Mouse (Mus musculus) forebrain, embryonic 12.5 days (tissue): ENCODE data around the gene Spata3. TPM values are rescaled to one million over a fixed set of nuclear protein-coding genes. Genes with fewer than 3 reads are reported as not detected.
"Not testable (repeated sequence)": the region's sequence is repeated elsewhere in the genome, so short reads cannot be mapped to it uniquely, and the experiment has no call there.

Experiments used
- ATAC-seq: fragments of 200-750 bp; cut with Nextera tagmentation; 2 replicates; pipeline ENCODE4 v1.8.0; 2017; ENCODE audit warnings: moderate TSS enrichment; ENCODE audit not compliant: low FRiP score
- H3K27ac ChIP-seq: fragments of 300-500 bp; sonication (generic); 2 replicates; pipeline ENCODE4 v1.5.1; 2016; ENCODE audit warnings: mild to moderate bottlenecking
- H3K27me3 ChIP-seq: fragments of 300-500 bp; sonication (generic); 2 replicates; pipeline ENCODE4 v1.6.1; 2016; ENCODE audit warnings: mild to moderate bottlenecking
- H3K36me3 ChIP-seq: fragments of 300-500 bp; sonication (generic); replicated peaks from 2 replicates; pipeline ENCODE4 v1.6.1; 2016; ENCODE audit warnings: mild to moderate bottlenecking
- H3K4me1 ChIP-seq: fragments of 300-500 bp; sonication (generic); 2 replicates; pipeline ENCODE4 v1.6.1; 2016
- H3K4me2 ChIP-seq: fragments of 300-500 bp; sonication (generic); 2 replicates; pipeline ENCODE4 v1.6.1; 2016; ENCODE audit warnings: mild to moderate bottlenecking, moderate library complexity
- H3K4me3 ChIP-seq: fragments of 300-500 bp; sonication (generic); replicated peaks from 2 replicates; pipeline ENCODE4 v1.5.1; 2016; ENCODE audit warnings: mild to moderate bottlenecking
- H3K9ac ChIP-seq: fragments of 300-500 bp; sonication (generic); 2 replicates; pipeline ENCODE4 v1.6.1; 2016; ENCODE audit warnings: mild to moderate bottlenecking
- H3K9me3 ChIP-seq: fragments of 300-500 bp; sonication (generic); 2 replicates; pipeline ENCODE4 v1.6.1; 2016
- WGBS: fragments of 180-500 bp; shearing (Covaris S2); methylation state at CpG from one replicate; pipeline ENCODE4 v1.1.7; 2016; 5-methylcytosine and 5-hydroxymethylcytosine counted together
- polyA plus RNA-seq: library from polyadenylated mRNA; unstranded; fragments of >200 nt; fragmentation: Nextera tagmentation; extraction: Ambion mirVana; gene quantifications from 2 replicates; pipeline ENCODE4 v1.2.1, GENCODE M21; 2016

Gene Spata3
- polyA plus RNA-seq, 1 experiment from 2014 or later: not detected

DNA sequence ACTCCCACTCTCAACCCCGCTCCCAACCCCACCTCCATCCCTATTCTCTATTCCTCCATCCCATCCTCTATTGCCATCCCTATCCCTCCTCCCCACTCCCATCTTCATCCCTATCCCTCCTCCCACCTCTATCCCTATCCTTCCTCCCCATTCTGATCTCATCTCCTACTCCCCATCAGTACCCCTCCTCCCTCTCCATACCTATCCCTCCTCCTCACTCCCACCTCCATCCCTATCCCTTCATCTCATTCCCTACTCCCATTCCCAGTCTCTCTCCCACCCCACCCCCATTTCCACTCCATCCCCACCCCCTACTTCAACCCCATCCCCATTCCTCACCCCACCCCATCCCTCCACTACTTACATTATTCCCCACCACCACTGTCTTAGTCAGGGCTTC lies 19.4 kb upstream of the Spata3 start:
- Histone ChIP-seq H3K4me3 (no peak overlapping the region), H3K36me3 (no peaks in the 10 kb centered on the region), H3K4me1 (no peaks in the 10 kb centered on the region), H3K4me2 (no peak overlapping the region), H3K9ac (no peak overlapping the region), H3K27ac (no peak overlapping the region), H3K9me3 (no peaks in the 10 kb centered on the region), H3K27me3 (no peaks in the 10 kb centered on the region)
- 92% methylated on average over 1 of the region's 1 CpGs for WGBS
- no peak for ATAC-seq

- no peak for ATAC-seq
- Histone ChIP-seq H3K36me3 (no peaks in the 10 kb centered on the region), H3K27me3 (no peaks in the 10 kb centered on the region), H3K4me3 (no peak overlapping the region), H3K4me2 (no peak overlapping the region), H3K9ac (no peak overlapping the region), H3K4me1 (no peaks in the 10 kb centered on the region), H3K27ac (no peak overlapping the region), H3K9me3 (no peaks in the 10 kb centered on the region)
- WGBS: 82% methylated on average over 4 of the region's 4 CpGs
Observed at GRCm38 (mm10) chr1:85998012-85998411, 18.6 kb upstream of the Spata3 start.

DNA sequence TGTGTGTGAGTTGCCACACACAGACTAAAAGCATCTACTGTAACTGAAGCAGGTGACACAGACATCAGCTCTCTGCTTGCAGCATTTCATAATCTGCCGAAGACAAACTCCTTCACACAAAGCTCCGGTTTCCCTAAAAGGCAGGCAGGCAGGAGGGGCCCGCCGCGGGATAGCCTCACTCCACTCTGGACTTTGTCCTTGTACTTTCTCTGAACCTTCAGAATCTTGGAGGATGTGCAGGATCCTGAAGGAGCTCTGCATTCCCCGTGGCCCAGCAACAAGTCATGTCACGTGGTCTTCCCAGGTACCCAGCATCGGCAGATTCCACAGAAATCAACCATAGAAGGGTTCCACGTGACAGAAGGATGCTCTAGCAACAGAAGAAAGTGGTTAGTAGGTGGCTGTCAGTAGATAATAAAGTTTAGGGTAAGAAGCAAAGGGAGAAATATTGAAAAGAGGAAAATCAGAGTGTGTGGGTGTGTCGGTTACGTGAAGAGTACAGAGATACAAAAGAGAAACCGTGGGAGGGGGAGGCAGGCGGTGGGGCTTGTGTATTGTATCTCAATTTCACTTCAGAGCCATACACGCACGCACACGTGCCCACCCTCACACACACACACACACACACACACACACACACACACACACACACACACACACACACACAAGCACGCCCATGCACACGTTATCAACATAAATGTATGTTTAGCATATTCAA lies 16.6 kb upstream of the Spata3 start:
- no peak overlapping the region for H3K9ac ChIP-seq
- no peak overlapping the region for H3K4me2 ChIP-seq
- H3K27ac ChIP-seq: no peak overlapping the region
- WGBS: 86% methylated on average over 15 of the region's 18 CpGs
- no peak overlapping the region for H3K4me3 ChIP-seq
- no peaks in the 10 kb centered on the region for H3K27me3 ChIP-seq
- H3K36me3 ChIP-seq: no peaks in the 10 kb centered on the region
- H3K9me3 ChIP-seq: no peaks in the 10 kb centered on the region
- no peak for ATAC-seq
- H3K4me1 ChIP-seq: no peaks in the 10 kb centered on the region

- Histone ChIP-seq H3K4me1 (no peaks in the 10 kb centered on the region), H3K4me2 (no peak overlapping the region), H3K27me3 (no peaks in the 10 kb centered on the region; the same call in 1 of the 2 replicates), H3K36me3 (no peaks in the 10 kb centered on the region), H3K4me3 (no peak overlapping the region), H3K9me3 (no peaks in the 10 kb centered on the region), H3K27ac (no peak overlapping the region), H3K9ac (no peak overlapping the region)
- no peak for ATAC-seq
- 89% methylated on average over 10 of the region's 10 CpGs for WGBS
Observed at GRCm38 (mm10) chr1:86005540-86005939, 11.1 kb upstream of the Spata3 start.

GRCm38 (mm10) chr1:86006040-86006439 lies 10.6 kb upstream of the Spata3 start:
- H3K4me3 ChIP-seq: no peak overlapping the region
- no peak for ATAC-seq
- 93% methylated on average over 6 of the region's 6 CpGs for WGBS
- H3K9me3 ChIP-seq: no peaks in the 10 kb centered on the region
- H3K9ac ChIP-seq: no peak overlapping the region
- H3K36me3 ChIP-seq: no peaks in the 10 kb centered on the region
- no peak overlapping the region for H3K4me2 ChIP-seq
- no peaks in the 10 kb centered on the region; the same call in 1 of the 2 replicates for H3K27me3 ChIP-seq
- H3K27ac ChIP-seq: no peak overlapping the region
- H3K4me1 ChIP-seq: no peaks in the 10 kb centered on the region

DNA sequence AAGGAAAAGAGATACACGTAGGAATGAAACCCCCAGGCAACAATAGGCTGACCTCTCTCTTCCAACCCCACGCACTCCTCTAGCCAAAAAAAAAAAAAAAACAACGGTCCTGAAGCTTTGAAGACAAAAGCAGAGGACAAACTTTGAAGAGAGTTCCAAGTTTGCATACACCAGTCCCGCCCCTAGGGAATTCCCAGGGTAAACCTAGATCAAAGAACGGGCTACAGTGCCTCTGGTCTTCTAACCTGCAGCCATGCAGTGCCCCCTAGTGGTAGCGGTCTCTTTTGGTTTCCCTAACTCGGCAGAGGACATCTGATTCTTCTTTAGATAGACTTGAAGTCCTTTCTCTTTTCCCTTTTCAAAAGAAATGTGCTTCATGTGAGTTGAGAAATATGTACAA lies 8.8 kb upstream of the Spata3 start:
- no peak overlapping the region for H3K27ac ChIP-seq
- no peaks in the 10 kb centered on the region for H3K4me1 ChIP-seq
- WGBS: 2% methylated on average over 7 of the region's 7 CpGs
- no peak overlapping the region for H3K4me2 ChIP-seq
- no peak overlapping the region for H3K4me3 ChIP-seq
- no peaks in the 10 kb centered on the region; the same call in 1 of the 2 replicates for H3K27me3 ChIP-seq
- peak; percentile 64; the same call in 1 of the 2 replicates for ATAC-seq
- no peaks in the 10 kb centered on the region for H3K36me3 ChIP-seq
- H3K9me3 ChIP-seq: no peaks in the 10 kb centered on the region
- no peak overlapping the region for H3K9ac ChIP-seq

DNA sequence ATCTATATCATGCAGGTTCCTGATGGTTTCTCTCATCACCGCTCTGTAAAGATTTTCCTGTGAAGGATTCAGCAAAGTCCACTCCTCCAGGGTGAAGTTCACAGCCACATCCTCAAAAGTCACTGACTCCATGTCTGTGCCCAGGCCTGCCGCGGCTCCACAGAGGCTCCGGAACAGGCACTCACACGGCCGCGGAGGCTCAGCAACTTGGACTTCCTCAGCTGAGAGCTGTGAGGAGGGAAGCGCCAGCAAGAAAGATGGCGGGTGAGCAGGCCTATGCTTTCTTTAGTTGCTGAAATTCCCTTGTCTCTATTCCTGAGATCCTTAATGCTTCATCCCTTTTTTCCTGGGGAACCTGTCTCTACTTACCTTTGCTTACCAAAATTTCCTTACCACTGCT lies 858 bp upstream of the Spata3 start:
- not testable (repeated sequence) for H3K36me3 ChIP-seq, H3K9ac ChIP-seq, ATAC-seq, H3K27ac ChIP-seq, H3K4me3 ChIP-seq, H3K9me3 ChIP-seq, H3K4me2 ChIP-seq
- H3K27me3 ChIP-seq: peaks cover 42% of the 10 kb centered on the region
- peaks cover 13% of the 10 kb centered on the region for H3K4me1 ChIP-seq
- 96% methylated on average over 9 of the region's 9 CpGs for WGBS

DNA sequence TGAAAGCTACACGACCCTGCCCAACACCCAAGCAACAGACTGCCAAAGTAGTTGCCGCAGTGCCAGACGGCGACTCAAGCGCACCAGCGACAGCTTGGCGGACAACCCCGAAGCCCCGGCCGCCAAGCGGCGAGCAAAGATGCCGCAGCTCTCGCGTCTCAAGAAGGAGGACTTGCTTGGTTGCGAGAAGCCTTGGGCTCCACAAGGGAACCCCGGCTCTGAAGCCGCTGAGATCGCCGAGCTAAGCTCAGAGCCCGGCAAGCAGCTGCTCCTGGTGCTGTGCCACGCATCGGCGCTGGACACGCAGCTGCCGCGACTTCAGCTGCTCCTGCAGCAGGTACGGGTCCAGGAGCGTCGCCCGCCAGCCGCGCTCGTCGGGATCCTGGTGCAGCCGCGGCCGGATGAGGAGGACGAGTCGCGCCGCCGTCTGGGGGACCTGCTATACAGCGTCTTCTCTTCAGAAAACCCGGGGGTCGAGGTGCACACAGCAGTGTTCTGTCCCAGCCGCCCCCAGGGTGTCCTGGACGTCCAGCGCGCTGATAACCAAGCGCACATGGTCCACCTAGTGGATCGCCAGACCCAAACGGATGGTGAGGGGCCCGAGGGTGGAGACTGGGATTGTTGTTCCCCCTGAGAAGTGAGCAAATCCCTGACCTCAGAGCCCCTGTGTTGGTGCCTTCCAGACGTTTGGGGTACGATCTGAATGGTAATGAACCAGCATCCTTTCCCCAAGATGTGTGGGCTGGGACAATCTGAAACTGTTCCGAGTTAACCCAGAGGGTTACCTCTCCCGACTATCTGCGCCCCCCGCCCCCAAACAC lies 1.8 kb downstream of the Spata3 start:
- ATAC-seq: peak; percentile 75
- Histone ChIP-seq H3K9ac (peak overlapping the region; percentile 56), H3K4me3 (peak overlapping the region; percentile 51), H3K4me2 (peak overlapping the region; percentile 92), H3K27me3 (peaks cover 42% of the 10 kb centered on the region), H3K4me1 (peaks cover 13% of the 10 kb centered on the region), H3K36me3 (no peaks in the 10 kb centered on the region), H3K27ac (no peak overlapping the region), H3K9me3 (no peaks in the 10 kb centered on the region)
- 3% methylated on average over 60 of the region's 60 CpGs for WGBS

DNA sequence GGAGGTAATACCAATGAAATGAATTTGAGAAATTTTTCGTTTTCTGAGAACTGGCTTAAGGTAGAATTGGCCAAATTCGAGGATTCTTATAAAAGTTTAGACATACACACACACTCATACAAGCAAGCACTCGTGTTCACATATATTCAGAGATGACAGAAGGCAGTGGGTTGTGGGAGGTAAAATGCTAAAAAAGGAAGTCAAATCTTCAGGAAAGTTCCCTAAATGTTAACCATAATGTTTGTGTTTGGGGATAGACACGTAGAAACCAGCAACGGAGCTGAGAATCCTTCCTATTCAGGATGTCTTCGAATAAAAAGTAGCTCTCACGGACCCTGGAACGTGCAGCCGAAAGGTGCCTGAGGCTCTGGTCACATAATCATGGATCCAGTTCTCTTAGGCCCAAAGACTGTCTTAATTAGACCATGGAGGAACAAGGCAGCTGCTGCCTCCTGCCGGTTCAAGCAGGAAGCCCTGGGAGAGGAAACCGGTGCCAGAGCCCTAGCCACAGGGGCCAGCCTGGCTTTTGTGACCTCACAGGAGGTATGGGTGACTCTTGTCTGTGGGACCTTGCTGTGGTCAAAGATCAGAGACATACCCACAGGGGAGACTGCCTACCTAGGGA lies 4.9 kb downstream of the Spata3 start:
- H3K36me3 ChIP-seq: no peaks in the 10 kb centered on the region
- WGBS: 68% methylated on average over 11 of the region's 11 CpGs

DNA sequence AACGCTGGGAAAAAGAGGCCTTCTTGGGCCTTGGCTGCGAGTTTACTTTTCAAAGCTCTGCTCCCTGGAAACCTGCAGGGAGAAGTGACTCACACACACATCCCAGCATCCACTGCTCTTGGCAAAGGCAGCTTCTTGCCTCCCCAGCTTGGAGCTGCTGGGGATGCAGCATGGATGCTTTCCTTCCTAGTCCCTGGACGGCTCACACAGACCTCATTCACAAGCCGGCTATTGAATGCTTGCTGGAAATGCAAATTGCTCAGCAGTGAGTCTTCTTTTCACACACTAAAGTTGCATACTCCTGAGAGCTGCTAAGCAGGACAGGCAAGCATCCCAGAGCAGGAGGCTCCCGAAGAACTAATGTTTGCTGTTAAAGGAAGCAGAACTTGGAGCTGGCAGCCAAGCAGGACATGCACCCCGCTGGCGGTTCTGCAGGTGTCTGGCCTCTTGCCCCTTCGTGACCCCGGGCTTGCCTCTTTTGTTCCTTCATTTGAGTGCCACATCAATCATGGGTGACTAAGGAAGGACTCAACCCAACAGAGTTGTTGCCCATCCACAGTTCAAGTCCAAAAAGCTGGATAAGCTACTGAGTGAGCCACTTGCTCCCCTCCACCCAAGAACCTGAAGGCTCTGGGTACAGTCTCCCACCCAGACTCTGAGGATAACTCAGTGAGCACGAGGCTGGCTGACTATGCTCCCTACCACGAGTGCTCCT lies 15.8 kb downstream of the Spata3 start:
- H3K4me3 ChIP-seq: no peak overlapping the region

More for the DNA sequence above, 4.9 kb downstream of the Spata3 start:
- no peak overlapping the region for H3K4me3 ChIP-seq
- no peak for ATAC-seq
- no peak overlapping the region for H3K27ac ChIP-seq
- no peak overlapping the region for H3K9ac ChIP-seq
- peaks cover 38% of the 10 kb centered on the region for H3K27me3 ChIP-seq
- H3K4me1 ChIP-seq: peaks cover 13% of the 10 kb centered on the region
- H3K9me3 ChIP-seq: no peaks in the 10 kb centered on the region
- no peak overlapping the region for H3K4me2 ChIP-seq

GRCm38 (mm10) chr1:86038191-86038951 lies 21.8 kb downstream of the Spata3 start:
- H3K27me3 ChIP-seq: peaks cover 4% of the 10 kb centered on the region; the same call in 1 of the 2 replicates
- H3K36me3 ChIP-seq: no peaks in the 10 kb centered on the region
- no peak overlapping the region for H3K27ac ChIP-seq
- H3K4me3 ChIP-seq: no peak overlapping the region
- H3K9ac ChIP-seq: no peak overlapping the region
- WGBS: 76% methylated on average over 3 of the region's 3 CpGs
- ATAC-seq: no peak
- H3K4me2 ChIP-seq: no peak overlapping the region
- H3K4me1 ChIP-seq: no peaks in the 10 kb centered on the region
- H3K9me3 ChIP-seq: peaks cover 3% of the 10 kb centered on the region; the same call in 1 of the 2 replicates

More for the DNA sequence above, 15.8 kb downstream of the Spata3 start:
- no peaks in the 10 kb centered on the region for H3K36me3 ChIP-seq
- H3K27me3 ChIP-seq: no peaks in the 10 kb centered on the region
- no peak overlapping the region for H3K9ac ChIP-seq
- peak overlapping the region; percentile 42; the same call in 1 of the 2 replicates for H3K27ac ChIP-seq
- H3K4me2 ChIP-seq: no peak overlapping the region
- peaks cover 12% of the 10 kb centered on the region for H3K4me1 ChIP-seq
- 11% methylated on average over 11 of the region's 11 CpGs for WGBS
- no peaks in the 10 kb centered on the region for H3K9me3 ChIP-seq
- ATAC-seq: no peak
